Mouse (Mus musculus): ENCODE results near the gene Ms4a18. TPM values are rescaled to one million over a fixed set of nuclear protein-coding genes. Genes with fewer than 3 reads are reported as not detected.

Ms4a18 gene
- polyA plus RNA-seq, 1 experiment from 2014 or later = not detected

GRCm38 (mm10) chr19:10959085-10959977 is 58.5 kb downstream of the Ms4a18 start:
- Histone ChIP-seq H3K36me3 (ENCODE audit: control insufficient read depth, insufficient read depth, low read length) (no peaks in the 10 kb centered on the region), H3K4me3 (ENCODE audit: low read depth, low read length) (no peak overlapping the region), H3K9ac (replicated peaks; ENCODE audit: low read depth, low read length) (no peak overlapping the region), H3K4me2 (ENCODE audit: low read depth, low read length) (no peak overlapping the region), H3K27ac (ENCODE audit: low read depth, low read length) (no peak overlapping the region), H3K4me1 (ENCODE audit: control insufficient read depth, insufficient read depth, low read length) (no peaks in the 10 kb centered on the region), H3K9me3 (ENCODE audit: control insufficient read depth, low read length) (no peaks in the 10 kb centered on the region), H3K27me3 (ENCODE audit: control insufficient read depth, insufficient read depth, low read length) (no peaks in the 10 kb centered on the region)
- ATAC-seq (ENCODE audit: low read depth) = peak; percentile 76
- 34% methylated on average over 11 of the region's 11 CpGs for WGBS

- WGBS = 73% methylated on average over 11 of the region's 11 CpGs
Measured at GRCm38 (mm10) chr19:10952021-10952939, 65.6 kb downstream of the Ms4a18 start.

GRCm38 (mm10) chr19:10949558-10949957 is 68.3 kb downstream of the Ms4a18 start:
- peak; percentile 1; the same call in 1 of the 2 replicates for ATAC-seq (ENCODE audit: low read depth)
- Histone ChIP-seq H3K4me1 (ENCODE audit: control insufficient read depth, insufficient read depth, low read length) (peaks cover 20% of the 10 kb centered on the region), H3K9ac (replicated peaks; ENCODE audit: low read depth, low read length) (peak overlapping the region; percentile 28; the same call in 1 of the 2 replicates), H3K4me2 (ENCODE audit: low read depth, low read length) (peak overlapping the region; percentile 100), H3K27me3 (ENCODE audit: control insufficient read depth, insufficient read depth, low read length) (no peaks in the 10 kb centered on the region), H3K36me3 (ENCODE audit: control insufficient read depth, insufficient read depth, low read length) (peaks cover 4% of the 10 kb centered on the region; the same call in 1 of the 2 replicates), H3K9me3 (ENCODE audit: control insufficient read depth, low read length) (no peaks in the 10 kb centered on the region), H3K4me3 (ENCODE audit: low read depth, low read length) (peak overlapping the region; percentile 54), H3K27ac (ENCODE audit: low read depth, low read length) (peak overlapping the region; percentile 39; the same call in 1 of the 2 replicates)
- 34% methylated on average over 9 of the region's 9 CpGs for WGBS

More at GRCm38 (mm10) chr19:10952021-10952939, 65.6 kb downstream of the Ms4a18 start:
- no peaks in the 10 kb centered on the region for H3K9me3 ChIP-seq (ENCODE audit: control insufficient read depth, low read length)
- peaks cover 15% of the 10 kb centered on the region for H3K4me1 ChIP-seq (ENCODE audit: control insufficient read depth, insufficient read depth, low read length)
- no peak overlapping the region for H3K4me3 ChIP-seq (ENCODE audit: low read depth, low read length)
- no peaks in the 10 kb centered on the region for H3K36me3 ChIP-seq (ENCODE audit: control insufficient read depth, insufficient read depth, low read length)
- no peak overlapping the region for H3K4me2 ChIP-seq (ENCODE audit: low read depth, low read length)
- ATAC-seq (ENCODE audit: low read depth) = no peak
- H3K27ac ChIP-seq (ENCODE audit: low read depth, low read length) = no peak overlapping the region
- H3K27me3 ChIP-seq (ENCODE audit: control insufficient read depth, insufficient read depth, low read length) = no peaks in the 10 kb centered on the region
- no peak overlapping the region for H3K9ac ChIP-seq (replicated peaks; ENCODE audit: low read depth, low read length)

- peak within 1 kb of the TSS; percentile 100 for H3K4me2 ChIP-seq (ENCODE audit: low read depth, low read length)
Measured at GRCm38 (mm10) chr19:10949112-10949511, 68.7 kb downstream of the Ms4a18 start, which contains the start of gene Ccdc86. Gene Ccdc86, minus strand, starts transcription at chr19:10949266.

GRCm38 (mm10) chr19:10948416-10948815 is 69.4 kb downstream of the Ms4a18 start:
- Histone ChIP-seq H3K4me1 (ENCODE audit: control insufficient read depth, insufficient read depth, low read length) (peaks cover 20% of the 10 kb centered on the region), H3K27ac (ENCODE audit: low read depth, low read length) (no peak overlapping the region), H3K9me3 (ENCODE audit: control insufficient read depth, low read length) (no peaks in the 10 kb centered on the region), H3K4me3 (ENCODE audit: low read depth, low read length) (peak overlapping the region; percentile 54), H3K36me3 (ENCODE audit: control insufficient read depth, insufficient read depth, low read length) (peaks cover 16% of the 10 kb centered on the region), H3K9ac (replicated peaks; ENCODE audit: low read depth, low read length) (peak overlapping the region; percentile 80), H3K27me3 (ENCODE audit: control insufficient read depth, insufficient read depth, low read length) (no peaks in the 10 kb centered on the region), H3K4me2 (ENCODE audit: low read depth, low read length) (peak overlapping the region; percentile 100)
- under 1% methylated on average over 20 of the region's 20 CpGs for WGBS
- 0 out of 2 replicates have a peak, but pooled peaks have one; percentile 1 for ATAC-seq (ENCODE audit: low read depth)

More at GRCm38 (mm10) chr19:10949112-10949511, 68.7 kb downstream of the Ms4a18 start, which contains the start of gene Ccdc86:
- under 1% methylated on average over 30 of the region's 30 CpGs for WGBS
- H3K4me3 ChIP-seq (ENCODE audit: low read depth, low read length) = peak within 1 kb of the TSS; percentile 54
- peak; percentile 99 for ATAC-seq (ENCODE audit: low read depth)
- peaks cover 9% of the 10 kb centered on the region for H3K36me3 ChIP-seq (ENCODE audit: control insufficient read depth, insufficient read depth, low read length)
- H3K4me1 ChIP-seq (ENCODE audit: control insufficient read depth, insufficient read depth, low read length) = peaks cover 20% of the 10 kb centered on the region
- H3K9me3 ChIP-seq (ENCODE audit: control insufficient read depth, low read length) = no peaks in the 10 kb centered on the region
- H3K27ac ChIP-seq (ENCODE audit: low read depth, low read length) = peak within 1 kb of the TSS; percentile 39; the same call in 1 of the 2 replicates
- H3K27me3 ChIP-seq (ENCODE audit: control insufficient read depth, insufficient read depth, low read length) = no peaks in the 10 kb centered on the region
- peak within 1 kb of the TSS; percentile 80 for H3K9ac ChIP-seq (replicated peaks; ENCODE audit: low read depth, low read length)

- H3K9ac ChIP-seq (replicated peaks; ENCODE audit: low read depth, low read length) = peak overlapping the region; percentile 32; the same call in 1 of the 2 replicates
- H3K36me3 ChIP-seq (ENCODE audit: control insufficient read depth, insufficient read depth, low read length) = peaks cover 27% of the 10 kb centered on the region
- peak overlapping the region; percentile 100 for H3K4me2 ChIP-seq (ENCODE audit: low read depth, low read length)
- H3K27ac ChIP-seq (ENCODE audit: low read depth, low read length) = no peak overlapping the region
- WGBS = 92% methylated on average over 5 of the region's 5 CpGs
- H3K4me1 ChIP-seq (ENCODE audit: control insufficient read depth, insufficient read depth, low read length) = peaks cover 20% of the 10 kb centered on the region
- no peak for ATAC-seq (ENCODE audit: low read depth)
- H3K9me3 ChIP-seq (ENCODE audit: control insufficient read depth, low read length) = no peaks in the 10 kb centered on the region
- peak overlapping the region; percentile 54; the same call in 1 of the 2 replicates for H3K4me3 ChIP-seq (ENCODE audit: low read depth, low read length)
- H3K27me3 ChIP-seq (ENCODE audit: control insufficient read depth, insufficient read depth, low read length) = no peaks in the 10 kb centered on the region
Measured at GRCm38 (mm10) chr19:10947219-10947618, 70.6 kb downstream of the Ms4a18 start.

Other genes starting within 250 kb of the Ms4a18 start
- gene Cd6, start 188.0 kb downstream of the Ms4a18 start, polyA plus RNA-seq (2014; fragmentation: Nextera tagmentation; extraction: Ambion mirVana) = not detected in 2 replicates
- gene Slc15a3, start 178.3 kb downstream of the Ms4a18 start, polyA plus RNA-seq (2014; fragmentation: Nextera tagmentation; extraction: Ambion mirVana) = 0.36 and 0.52 TPM in 2 replicates
- gene Tmem132a, start 148.1 kb downstream of the Ms4a18 start, polyA plus RNA-seq (2014; fragmentation: Nextera tagmentation; extraction: Ambion mirVana) = 132 and 146 TPM in 2 replicates
- 36.3 and 39.1 TPM in 2 replicates for gene Tmem109, start 136.0 kb downstream of the Ms4a18 start, polyA plus RNA-seq (2014; fragmentation: Nextera tagmentation; extraction: Ambion mirVana)
- 37.6 and 48.8 TPM in 2 replicates for gene Prpf19, start 122.8 kb downstream of the Ms4a18 start, polyA plus RNA-seq (2014; fragmentation: Nextera tagmentation; extraction: Ambion mirVana)
- gene Zp1, start 97.4 kb downstream of the Ms4a18 start, polyA plus RNA-seq (2014; fragmentation: Nextera tagmentation; extraction: Ambion mirVana) = not detected in 2 replicates
- 0.10 and 0.11 TPM in 2 replicates for gene Ptgdr2, start 80.9 kb downstream of the Ms4a18 start, polyA plus RNA-seq (2014; fragmentation: Nextera tagmentation; extraction: Ambion mirVana)
- 9.8 and 11.6 TPM in 2 replicates for gene Ccdc86, start 68.8 kb downstream of the Ms4a18 start, polyA plus RNA-seq (2014; fragmentation: Nextera tagmentation; extraction: Ambion mirVana)
- not detected in 2 replicates for gene Ms4a10, start 43.4 kb downstream of the Ms4a18 start, polyA plus RNA-seq (2014; fragmentation: Nextera tagmentation; extraction: Ambion mirVana)
- gene Ms4a15, start 24.8 kb downstream of the Ms4a18 start, polyA plus RNA-seq (2014; fragmentation: Nextera tagmentation; extraction: Ambion mirVana) = not detected in 2 replicates
- gene Ms4a8a, start 63.1 kb upstream of the Ms4a18 start, polyA plus RNA-seq (2014; fragmentation: Nextera tagmentation; extraction: Ambion mirVana) = not detected in 2 replicates
- not detected in 2 replicates for gene 1700017D01Rik, start 112.8 kb upstream of the Ms4a18 start, polyA plus RNA-seq (2014; fragmentation: Nextera tagmentation; extraction: Ambion mirVana)
- gene 1700025F22Rik, start 147.3 kb upstream of the Ms4a18 start, polyA plus RNA-seq (2014; fragmentation: Nextera tagmentation; extraction: Ambion mirVana) = not detected in 2 replicates
- not detected in 2 replicates for gene Ms4a13, start 178.7 kb upstream of the Ms4a18 start, polyA plus RNA-seq (2014; fragmentation: Nextera tagmentation; extraction: Ambion mirVana)
- not detected in 2 replicates for gene Ms4a12, start 214.4 kb upstream of the Ms4a18 start, polyA plus RNA-seq (2014; fragmentation: Nextera tagmentation; extraction: Ambion mirVana)
- gene Ms4a1, start 248.2 kb upstream of the Ms4a18 start, polyA plus RNA-seq (2014; fragmentation: Nextera tagmentation; extraction: Ambion mirVana) = not detected in 2 replicates

Measured in neural tube, embryonic 14.5 days (tissue).